Mouse (Mus musculus) gastrocnemius, postnatal 25 days (tissue): ENCODE data around the gene Dok3. TPM values are rescaled to one million over a fixed set of nuclear protein-coding genes. Genes with fewer than 3 reads are reported as not detected.
A peak's percentile ranks its signal among the peaks of the same experiment; 100 is the strongest.
"Not testable (repeated sequence)": the region's sequence is repeated elsewhere in the genome, so short reads cannot be mapped to it uniquely, and the experiment has no call there.

Source experiments
- DNase-seq: peaks from one replicate; pipeline ENCODE4 v3.0.0; 2022
- long read RNA-seq, 2 experiments: library from polyadenylated mRNA; stranded (forward); transcript quantifications; one replicate each; pipeline ENCODE4 v2.0.0; 2021
- total RNA-seq, 2 experiments: library from RNA; stranded (reverse); gene quantifications; 1 replicate in 1 of 2; 2 replicates in 1 of 2; pipeline ENCODE4 v1.2.3; 2021

The Dok3 gene
- total RNA-seq, result 1 to 10 TPM in 1 of 2 experiments, under 1 TPM in 1; 1.00 to 1.0 TPM
- long read RNA-seq, experiment 1, result 0 reads
- long read RNA-seq, experiment 2, result 0 reads

DNA sequence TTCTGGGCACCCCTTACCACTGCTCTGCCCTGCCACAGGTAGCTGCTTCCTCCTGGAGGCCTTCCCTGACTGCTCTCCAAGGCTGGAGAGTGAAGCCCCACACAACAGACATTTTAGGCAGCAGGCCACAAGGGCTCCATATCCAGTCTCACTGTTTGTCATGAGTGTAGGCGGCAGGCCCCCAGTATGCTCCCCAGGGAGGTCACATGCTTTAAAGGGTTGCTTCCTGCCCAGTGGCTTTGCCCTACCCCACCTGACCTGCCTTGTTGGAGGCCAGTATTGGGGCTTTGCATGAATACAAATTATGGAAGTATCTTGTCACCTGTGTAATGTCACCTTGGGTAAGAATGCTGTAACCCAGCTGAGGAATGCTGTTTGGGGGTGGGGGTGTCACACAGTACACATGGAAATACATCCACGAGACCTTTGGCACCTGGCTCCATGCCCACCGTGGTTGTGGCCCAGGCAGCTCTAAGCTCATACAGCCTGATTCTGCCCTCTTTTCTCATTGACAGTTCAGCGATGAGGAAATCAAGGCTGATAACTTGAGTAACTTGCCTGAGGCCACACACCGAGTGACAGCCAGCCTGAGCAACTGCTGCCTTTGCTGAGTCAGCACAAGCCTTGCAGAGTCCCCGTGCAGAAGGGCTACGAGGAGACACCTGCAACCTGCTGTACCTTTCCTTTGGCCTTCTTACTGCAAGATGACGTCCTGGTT, at the start of gene Dok3:
Gene Dok3 (minus strand): TSS at position 99 of the 718 bp plus-strand sequence.
- DNase-seq, result no peak

DNA sequence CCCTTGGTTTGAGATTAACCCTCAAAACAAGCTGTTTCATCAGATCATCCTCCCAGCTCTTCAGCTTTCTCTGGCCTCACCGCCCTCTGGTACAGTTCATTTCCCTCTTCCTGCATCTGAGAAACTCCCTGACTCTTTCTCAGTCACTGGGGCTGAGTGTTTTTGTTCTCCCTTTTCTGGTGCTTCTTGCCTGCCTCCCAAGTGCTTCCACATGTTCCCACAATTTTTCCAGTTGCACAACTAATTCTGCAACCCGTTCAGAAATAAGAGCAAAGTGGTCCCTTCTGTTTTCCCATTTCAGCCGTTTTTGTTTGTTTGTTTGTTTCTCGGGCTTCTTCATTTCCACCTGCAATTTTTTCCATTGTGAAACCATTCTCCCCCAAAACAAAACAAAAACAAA, 49.0 kb upstream of the Dok3 start:
- DNase-seq, result no peak

DNA sequence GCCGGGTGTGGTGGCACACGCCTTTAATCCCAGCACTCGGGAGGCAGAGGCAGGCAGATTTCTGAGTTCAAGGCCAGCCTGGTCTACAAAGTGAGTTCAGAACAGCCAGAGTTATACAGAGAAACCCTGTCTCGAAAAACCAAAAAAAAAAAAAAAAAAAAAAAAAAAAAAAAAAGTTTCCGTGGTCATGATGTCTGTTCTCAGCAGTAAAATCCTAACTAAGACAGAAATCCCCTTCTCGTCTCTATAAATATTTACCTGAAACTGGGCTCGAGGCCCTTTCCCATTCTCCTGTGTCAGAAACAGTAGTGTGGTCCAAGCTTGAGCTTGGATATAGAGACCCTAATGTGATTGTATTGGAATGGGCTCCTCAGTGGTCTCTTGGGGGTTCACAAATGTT, 47.8 kb upstream of the Dok3 start:
- DNase-seq, result not testable (repeated sequence)

DNA sequence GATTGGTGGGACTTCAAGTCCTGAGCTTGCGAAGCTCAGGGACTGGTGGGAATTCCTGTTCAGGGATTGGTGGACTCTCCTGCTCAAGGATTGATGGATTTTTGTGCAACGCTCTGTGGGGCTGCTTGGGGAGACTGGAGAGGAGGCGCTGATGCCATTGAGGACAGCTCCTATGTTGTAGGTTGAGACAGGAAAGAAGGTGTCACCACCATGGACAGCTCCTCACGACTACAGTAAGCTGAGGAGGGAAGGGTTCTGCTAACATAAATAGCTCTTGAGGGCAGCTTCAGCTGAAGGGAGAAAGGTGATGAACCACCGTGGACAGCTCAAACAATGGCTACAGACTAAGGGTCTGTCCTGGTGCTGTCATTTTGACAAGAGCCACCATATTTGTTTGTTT, 46.8 kb upstream of the Dok3 start:
- DNase-seq, result no peak

DNA sequence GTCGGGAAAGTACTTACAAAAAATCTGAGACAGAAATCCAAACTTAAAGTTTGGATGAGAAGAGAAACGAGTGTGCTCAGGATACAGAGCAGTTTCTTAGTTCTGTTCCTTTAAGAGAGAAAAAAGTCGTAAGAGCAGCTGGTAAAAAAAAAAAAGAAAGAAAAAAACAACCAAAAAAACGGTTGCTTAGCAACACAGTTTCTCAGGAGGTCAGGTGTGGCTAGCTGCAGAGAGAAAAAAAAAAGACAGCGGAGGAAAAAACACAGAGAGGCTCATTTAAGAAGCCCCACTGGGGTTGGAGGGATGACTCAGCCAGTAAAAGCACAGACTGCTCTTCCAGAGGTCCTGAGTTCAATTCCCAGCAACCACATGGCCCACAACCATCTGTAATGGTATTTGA, 45.2 kb upstream of the Dok3 start:
- no peak for DNase-seq

DNA sequence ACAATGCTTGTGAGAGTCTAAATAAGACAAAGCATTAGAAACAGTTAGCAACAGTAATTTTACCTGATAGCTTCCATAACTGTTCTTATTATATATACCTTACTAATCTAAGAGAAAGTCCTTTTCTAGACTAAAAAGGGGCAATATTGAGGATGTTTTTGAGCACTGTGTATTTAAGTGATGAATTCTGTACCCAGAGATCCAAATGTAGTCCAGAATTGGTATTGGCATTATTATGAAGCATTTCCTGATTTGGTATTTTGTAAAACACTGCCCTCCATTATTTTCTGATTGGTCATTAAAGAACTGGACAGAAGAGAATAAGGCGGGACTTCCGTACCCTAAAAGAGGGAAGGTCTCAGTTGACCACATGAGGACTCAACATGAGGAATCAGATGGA, 44.3 kb upstream of the Dok3 start, which contains the start of gene Tmed9:
Gene Tmed9 (plus strand): TSS at position 301 of the 400 bp plus-strand sequence.
- DNase-seq, result no peak

DNA sequence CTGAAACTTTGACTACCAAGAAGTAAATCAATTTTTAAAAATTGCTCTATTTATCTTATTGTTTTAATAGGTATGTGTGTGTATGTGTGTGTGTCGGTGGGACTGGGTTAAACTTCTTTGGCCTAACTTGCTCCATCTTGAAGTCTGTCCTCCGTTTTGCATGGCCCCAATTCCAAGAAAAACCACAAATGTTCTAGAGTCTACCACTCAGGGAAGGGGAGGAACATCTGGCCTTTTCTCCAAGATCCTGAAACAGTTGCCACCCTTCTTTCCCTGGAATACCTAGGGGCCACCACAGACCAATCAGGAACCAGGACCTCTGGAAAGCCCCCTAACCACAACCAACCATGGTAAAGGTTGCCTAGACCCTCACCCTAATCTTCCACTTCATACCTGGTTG, 42.9 kb upstream of the Dok3 start:
- no peak for DNase-seq

DNA sequence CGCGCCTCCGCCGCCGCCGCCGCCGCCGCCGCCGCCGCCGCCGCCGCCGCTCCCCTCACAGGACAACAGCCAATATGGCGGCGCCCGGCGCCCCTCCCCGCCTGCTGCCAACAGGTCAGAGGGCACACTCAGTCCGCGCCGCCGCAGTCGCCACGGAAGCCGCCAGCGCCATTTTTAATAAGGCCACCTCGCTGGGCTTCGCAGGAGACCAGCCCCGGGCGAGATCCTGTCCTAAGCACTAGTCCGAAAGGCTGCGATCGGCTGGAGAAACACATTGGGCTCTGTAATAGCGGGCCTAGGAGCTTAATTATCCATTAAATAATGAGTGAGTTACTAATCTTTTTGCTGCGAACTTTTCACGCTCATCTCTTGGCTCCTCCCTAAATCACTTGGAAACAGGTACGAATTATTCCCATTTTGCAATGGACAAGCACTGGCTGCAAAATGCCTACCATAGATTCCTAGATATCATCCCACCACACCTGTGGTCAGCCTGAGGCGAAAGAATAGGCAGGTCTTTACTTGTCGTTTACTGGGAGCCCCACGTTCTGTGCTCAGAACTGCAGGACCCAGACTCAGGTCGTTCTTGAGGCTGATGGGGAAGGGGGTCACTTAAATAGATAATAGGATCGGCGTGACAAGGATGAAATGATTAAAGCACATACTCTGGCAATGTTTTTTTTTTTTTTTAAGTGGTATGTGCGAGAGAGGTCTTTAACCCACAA, 42.1 kb upstream of the Dok3 start, which contains the start of gene Fam193b:
Gene Fam193b (minus strand): TSS at position 94 of the 725 bp plus-strand sequence.
- peak; percentile 90 for DNase-seq

DNA sequence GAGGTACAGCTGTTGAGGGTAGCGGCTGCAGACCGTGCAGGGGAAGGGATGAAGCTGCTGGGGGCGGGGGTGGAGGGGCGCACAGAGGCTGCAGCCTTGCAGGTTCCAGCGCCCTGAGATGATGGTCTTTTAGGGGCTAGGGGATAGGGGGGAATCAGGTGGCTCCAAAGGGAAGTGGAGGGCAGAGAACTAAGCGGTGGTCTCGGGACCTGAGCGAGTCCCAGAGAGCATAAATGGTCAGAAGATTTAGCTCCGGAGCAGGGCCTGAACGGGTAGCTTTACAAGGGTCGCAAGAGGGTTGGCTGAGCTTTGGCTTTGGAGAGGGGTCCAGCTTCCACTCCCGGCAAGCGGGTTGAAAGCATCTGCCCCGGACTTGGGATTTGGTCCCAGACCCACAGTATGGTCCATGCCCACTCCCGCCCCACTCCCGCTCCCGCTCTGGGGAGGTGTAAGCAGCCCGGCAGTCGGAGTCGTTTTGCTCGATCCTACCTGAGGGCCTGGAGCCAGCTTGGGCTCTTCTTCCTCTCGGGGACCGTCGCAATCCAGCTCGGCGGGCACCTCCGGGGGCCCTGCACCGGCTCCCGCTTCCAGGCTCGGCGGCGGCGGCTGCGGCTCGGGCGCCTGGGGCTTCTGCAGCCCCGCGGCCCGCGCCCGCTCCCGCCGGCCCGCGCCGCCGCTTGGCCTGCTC, 41.3 kb upstream of the Dok3 start:
- peak; percentile 36 for DNase-seq

DNA sequence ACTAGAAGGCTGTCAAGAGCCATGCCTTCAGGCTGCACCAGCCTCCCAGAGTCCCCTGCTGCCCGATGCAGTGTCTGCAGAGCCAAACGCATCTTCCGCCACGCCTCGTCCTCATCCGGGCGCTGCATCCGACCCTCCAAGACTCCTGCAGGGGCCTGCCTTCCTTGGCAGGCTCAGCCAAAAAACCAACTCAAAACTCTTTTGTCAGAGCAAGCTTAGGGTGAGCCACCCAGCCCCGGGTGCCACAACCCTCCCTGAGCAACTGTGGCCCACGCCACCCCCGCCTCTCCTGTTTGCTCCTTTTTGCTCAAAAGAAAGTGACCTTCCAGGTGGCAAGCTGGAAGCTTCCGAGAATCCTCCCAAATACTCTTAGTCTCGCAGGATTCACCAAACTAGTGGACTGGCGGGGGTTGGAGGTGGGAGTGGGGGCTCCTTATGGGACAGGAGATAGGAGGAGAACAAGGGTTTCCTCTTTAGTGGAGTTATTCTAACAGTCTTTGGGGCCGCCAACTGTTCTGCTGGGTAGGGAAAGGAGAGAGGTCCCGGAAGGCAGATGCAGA, 40.7 kb upstream of the Dok3 start:
- DNase-seq, result no peak

DNA sequence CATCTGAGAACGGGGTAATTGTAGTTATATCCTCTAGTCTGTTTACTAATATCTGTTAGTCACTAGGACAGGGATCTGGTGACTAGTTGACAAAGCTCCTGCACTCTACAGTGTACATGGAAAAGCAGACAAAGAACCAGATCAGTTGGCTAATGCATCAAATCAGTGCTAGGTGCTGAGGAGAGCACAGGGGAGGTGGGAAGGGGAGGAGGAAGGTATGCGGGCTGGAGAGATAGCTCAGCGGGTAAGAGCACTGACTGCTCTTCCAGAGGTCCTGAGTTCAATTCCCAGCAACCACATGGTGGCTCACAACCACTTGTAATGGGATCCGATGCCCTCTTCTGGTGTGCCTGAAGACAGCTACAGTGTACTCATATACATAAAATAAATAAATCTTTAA, 39.4 kb upstream of the Dok3 start:
- not testable (repeated sequence) for DNase-seq

DNA sequence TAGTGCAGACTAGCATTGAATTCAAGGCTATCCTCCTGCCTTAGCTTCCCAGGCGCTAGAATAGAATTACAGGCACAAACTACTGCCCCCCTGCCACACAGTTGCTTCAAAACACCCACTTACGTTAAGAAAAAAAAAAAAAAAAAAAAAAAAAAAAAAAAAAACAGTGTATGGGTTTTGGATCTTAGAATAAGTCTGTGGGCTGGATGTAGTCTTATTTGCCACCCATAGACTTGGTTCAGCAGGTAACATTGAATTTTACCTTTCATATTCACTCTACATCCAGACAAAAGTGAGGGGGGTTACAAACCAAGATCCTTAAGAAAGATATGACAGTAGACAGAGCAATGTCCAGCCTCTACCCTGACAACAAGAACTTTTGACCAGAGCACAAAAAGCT, 38.9 kb upstream of the Dok3 start:
- no peak for DNase-seq

DNA sequence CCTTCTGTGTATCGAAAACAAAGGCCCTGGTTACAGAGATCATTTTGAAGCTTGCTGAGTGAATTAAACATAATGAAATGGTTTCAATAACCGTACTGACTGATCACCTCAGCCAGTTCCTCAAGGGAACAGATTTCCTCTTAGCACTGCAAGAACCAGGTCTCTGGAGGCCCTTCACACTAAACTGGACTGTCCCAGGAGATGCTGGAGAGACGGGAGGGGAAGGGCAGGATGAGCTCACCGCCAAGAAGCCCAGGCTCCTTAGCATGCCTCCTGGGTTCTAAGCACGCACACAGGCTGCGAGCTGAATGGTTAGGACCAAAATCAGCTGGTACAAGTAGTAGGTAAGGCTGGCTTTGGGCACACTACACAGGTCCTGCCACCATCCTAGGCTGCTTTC, 37.9 kb upstream of the Dok3 start:
- DNase-seq, result no peak

DNA sequence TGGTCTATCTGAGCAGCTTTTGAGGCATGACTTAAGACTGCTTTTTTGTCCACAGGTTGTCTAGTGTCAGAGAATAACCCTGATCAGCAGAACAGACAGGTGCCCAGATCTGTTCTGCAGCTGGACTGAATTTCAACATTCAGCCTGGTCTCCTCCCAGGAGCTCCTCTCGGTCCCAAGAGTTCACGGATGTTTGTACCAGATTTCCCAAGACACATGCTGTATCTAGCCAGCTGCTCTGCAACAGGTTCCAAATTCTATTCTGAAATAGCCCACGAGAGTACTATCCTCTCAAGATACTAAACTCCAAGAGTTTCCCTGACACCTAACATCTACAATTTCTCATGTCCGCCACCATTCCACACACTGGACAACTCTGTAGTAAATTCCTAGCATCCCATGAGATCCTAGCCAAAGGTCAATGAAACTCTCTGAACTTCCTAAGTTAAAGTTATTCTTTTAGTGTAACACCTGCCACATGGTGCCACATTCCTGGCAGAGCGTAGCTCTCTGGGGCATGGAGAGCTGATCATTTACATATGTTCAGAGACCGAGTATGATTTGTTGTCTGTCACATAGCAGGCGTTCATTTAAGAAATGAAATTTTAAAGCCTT, 34.3 kb upstream of the Dok3 start:
- DNase-seq, result peak; percentile 41

DNA sequence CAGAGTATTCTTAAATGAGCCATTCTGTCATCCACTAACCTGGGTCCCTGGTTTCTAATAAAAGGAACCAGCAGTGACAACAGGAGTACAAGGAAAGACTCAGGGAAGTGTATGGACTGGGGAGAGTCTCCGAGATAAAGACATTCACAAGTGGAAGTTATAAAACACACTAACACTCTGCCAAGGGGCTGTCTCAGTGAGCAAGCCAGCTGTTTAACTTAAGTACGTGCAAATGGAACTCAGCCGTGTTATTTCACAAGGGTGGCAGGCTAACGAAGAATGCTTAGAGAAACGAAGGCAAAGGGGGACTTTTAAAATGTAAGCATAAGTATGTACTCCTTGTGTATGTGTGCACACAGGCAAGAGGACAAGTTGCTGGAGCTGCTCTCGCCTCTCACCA, 28.4 kb upstream of the Dok3 start:
- no peak for DNase-seq

DNA sequence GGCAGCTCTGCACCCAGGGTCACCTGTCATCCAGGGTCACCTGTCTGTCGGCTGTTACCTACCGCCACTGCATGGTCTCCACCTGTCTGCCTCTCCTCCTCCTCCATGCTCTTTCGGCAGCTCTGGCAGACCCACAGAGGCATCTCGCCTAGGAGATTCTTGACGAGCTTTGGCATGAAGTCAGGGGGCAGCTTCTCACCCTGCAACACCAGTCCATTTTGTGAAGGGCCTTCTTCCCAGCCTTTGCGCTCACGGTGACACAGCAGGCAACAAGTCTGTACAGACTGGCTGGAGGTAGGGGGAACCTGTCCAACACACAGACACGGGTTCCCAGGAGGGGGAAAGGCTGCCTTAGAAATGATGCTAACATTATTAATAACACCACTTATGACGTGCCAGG, 26.8 kb upstream of the Dok3 start:
- DNase-seq, result no peak

DNA sequence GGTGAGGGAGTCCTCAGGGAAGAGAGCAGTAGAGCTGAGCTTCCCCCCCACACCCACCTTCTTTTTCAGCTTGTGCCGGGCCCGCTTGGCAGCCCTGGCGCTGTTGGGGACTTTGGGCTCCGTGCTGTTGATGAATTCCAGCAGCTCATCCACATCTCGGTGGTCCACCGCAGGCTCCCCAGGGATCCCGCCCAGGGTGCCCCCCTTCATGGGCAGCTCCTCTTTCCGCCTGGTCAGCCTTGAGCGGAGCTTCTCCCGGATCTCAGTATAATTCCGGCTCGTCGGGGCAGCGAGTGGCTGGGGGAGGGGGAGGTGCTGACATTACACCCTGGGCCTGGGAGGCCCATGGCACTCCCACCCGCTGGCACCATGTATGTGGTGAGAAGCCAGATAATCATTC, 20.0 kb upstream of the Dok3 start:
- DNase-seq, result no peak

DNA sequence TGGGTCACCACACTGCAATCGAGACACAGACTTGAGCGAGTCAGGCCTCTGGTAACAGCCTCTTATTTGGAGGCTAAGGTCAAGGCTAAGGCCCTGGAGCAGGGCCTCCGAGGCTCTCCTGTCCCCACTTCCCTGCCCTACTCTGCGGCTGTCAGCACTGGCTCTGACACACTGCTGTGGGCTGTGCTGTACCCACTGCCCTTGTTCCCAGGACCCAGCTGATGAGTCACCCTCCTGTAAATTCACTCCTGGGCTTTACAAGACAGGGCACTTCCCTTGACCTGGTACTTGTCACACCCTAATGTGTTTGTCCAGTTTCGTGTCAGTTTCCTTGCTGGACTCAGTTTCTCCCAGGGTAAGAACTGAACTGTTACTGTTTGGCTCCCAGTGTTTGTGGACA, 19.3 kb upstream of the Dok3 start:
- no peak for DNase-seq

DNA sequence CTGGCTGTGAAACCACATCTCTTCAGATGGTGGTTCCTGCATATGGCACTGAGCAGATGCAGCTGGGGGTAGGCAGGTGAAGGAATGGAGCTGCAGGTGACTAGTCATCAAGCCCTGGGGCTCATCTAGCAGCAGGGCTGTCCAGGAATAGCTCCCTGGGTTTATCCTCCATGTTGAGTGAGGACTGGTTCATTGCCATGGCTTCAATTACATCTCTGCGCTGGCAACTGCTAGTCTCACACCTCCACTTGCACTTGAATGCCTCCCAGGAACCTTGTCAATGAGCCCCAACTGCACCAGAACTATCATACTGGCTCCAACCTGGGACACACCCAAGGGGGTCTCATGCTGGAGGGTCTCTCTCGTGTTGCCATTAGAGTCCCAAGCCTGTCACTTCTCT, 18.8 kb upstream of the Dok3 start:
- no peak for DNase-seq

DNA sequence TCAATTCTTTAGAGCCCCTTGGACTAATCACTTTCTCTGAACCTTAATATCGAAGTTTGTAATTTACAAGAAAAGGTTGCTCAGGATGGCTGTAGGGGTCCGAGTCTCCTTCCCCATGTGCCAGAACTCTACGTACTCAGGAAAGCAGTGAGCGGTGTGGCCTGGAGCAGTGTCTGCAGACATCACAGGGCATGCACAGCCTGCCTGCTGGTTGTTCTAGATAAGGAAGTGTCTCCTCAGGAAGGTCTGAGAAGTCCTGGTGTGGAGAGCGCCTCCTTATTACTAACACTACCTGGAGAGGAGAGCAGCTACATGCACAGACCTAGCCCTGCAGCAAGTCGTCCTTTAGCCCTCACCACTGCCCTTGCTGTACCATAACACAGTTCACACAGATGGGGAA, 15.7 kb upstream of the Dok3 start:
- DNase-seq, result no peak

DNA sequence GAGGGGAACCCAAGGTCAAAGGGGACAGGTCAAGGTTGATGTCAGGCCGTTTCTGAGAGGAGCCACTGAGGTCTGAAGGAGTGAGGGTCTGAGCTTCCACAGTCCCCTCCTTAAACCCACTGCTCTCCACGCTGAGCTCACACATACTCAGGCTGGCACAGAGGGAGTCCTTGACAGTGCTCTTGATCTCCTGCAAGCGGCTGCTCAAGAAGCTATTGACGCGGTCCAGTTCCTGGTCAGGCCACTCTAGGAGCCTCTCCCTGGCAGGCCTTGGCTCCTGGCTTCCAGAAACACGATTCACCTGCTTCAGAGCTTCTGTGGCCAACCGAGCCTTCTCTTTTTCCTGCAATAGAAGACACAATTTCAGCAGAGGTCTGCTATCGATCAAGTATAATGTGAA, 14.4 kb upstream of the Dok3 start:
- no peak for DNase-seq

DNA sequence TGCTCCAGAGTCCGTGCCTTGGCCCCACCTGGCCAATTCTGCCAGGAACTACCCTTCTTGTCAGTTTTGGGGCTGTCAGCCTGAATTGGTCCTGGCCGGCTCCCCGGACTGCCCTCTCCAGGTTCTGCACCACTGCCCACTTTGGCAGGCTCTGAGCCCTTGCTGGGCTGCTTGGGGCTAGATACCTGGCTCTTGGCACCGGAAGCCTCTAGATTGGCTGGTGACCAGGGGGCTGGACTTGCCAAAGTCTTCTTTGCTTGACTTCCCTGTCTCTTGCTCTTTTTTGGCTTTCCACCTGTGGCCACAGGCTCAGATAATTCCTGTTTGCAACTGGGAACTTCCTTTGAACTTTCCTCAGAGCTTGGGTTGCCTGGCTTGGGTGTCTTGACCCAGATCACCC, 13.8 kb upstream of the Dok3 start:
- DNase-seq, result no peak
